Mouse (Mus musculus): Measurements from ENCODE around the gene Gm12216.

DNA sequence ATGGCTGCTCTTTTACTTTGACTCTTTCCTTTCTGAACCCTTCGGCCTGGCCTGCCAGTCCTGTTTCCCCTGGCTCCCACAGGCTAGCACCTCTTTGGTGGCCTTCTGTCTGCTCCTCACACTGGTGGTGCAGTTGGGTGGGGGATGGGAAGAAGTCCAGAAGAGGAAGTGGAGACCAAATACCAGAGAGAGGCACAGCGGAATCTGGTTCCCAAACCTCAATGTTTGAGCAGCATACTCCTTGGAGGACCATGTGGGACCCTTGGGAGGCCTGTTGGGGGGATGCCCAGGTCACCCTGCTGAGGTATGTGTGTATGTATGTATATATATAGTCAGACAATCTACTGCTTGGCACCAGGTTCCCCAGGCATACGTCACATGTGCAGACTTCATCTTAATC lies 65.0 kb downstream of the Gm12216 start:
- no peak for TF ChIP-seq CTCF (IDR thresholded peaks at IDR 0.05; ENCODE audit: extremely low read depth, insufficient read depth, insufficient read length, insufficient replicate concordance)
- TF ChIP-seq POLR2A (IDR thresholded peaks at IDR 0.05; ENCODE audit: low read depth, low read length), result no peak

Data from spleen, adult 2 months (tissue).